Mouse (Mus musculus) liver, adult 2 months (tissue): ENCODE measurements around the gene Csrp2.

Source experiments
- CTCF ChIP-seq: fragments of 200-500 bp; IDR thresholded peaks from 2 replicates; pipeline ENCODE4 v1.5.1; 2011; ENCODE audit warnings: low read depth, low read length, control low read depth
- POLR2A ChIP-seq: fragments of 200-500 bp; IDR thresholded peaks from 2 replicates; pipeline ENCODE4 v1.6.1; 2011; ENCODE audit warnings: low read length, control low read depth; ENCODE audit not compliant: insufficient read depth; ENCODE audit errors: extremely low read depth

DNA sequence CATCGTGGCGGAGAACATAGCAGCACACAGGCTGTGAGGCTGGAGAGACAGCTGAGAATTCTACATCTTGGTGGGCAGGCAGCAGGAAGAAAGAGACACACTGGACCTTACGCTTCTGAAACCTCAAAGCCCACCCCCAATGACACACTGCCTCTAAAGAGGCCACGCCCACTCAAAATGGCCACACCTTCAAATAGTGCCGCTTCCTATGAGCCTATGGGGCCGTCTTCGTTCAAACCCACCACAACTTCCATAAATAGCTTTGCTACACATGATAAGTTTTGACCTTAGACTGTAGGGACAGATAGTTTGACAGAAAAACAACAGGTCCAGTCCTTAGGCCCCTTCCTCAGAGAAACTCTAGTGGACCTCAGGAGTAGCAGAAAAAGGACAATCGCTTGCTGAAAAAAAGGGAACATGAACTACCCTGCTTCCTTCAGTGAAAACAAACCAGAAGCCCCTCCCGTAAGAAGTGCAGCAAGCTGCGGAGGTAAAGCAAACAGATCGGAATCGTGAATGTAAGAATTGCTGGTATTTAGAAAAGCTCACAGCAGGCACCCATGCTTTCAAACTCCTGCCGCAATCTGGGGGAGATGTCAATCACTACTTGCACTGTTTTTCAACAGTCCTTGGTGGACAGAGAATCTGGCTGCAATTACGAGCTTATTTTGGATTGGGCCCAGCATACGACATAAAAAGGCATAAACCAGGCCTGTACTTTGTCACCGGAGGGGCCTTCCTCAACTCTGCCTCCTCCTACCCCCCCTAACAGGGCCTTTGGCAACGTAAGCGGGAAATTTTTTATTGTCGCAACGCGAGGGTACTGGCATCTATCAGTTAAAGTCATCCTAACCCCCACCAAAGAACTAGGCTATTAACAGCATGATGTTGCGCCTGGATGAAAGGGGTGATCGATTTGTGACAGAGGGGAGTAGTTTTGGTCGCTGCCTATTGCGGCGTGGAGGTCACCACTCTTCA is 886 bp upstream of the Csrp2 start:
- TF ChIP-seq CTCF (no peak), POLR2A (no peak)
